Mouse (Mus musculus) intestine, postnatal 0 days (tissue): Measurements from ENCODE around the gene Endog. TPM values are rescaled to one million over a fixed set of nuclear protein-coding genes. Genes with fewer than 3 reads are reported as not detected.

Experiments
- ATAC-seq: fragments of 200-750 bp; cut with Nextera tagmentation; 2 replicates; pipeline ENCODE4 v1.8.0; 2017; ENCODE audit warnings: mild to moderate bottlenecking, moderate TSS enrichment, moderate library complexity
- H3K27ac ChIP-seq: fragments of 300-500 bp; sonication (generic); 2 replicates; pipeline ENCODE4 v1.5.1; 2014; ENCODE audit warnings: mild to moderate bottlenecking, low read depth, low read length, moderate library complexity
- H3K27me3 ChIP-seq: fragments of 300-500 bp; sonication (generic); replicated peaks from 2 replicates; pipeline ENCODE4 v1.6.1; 2014; ENCODE audit warnings: low read length, mixed read lengths; ENCODE audit not compliant: control insufficient read depth, insufficient read depth
- H3K36me3 ChIP-seq: fragments of 300-500 bp; sonication (generic); 2 replicates; pipeline ENCODE4 v1.6.1; 2014; ENCODE audit warnings: mild to moderate bottlenecking, moderate library complexity; ENCODE audit not compliant: control insufficient read depth, insufficient read depth
- H3K4me1 ChIP-seq: fragments of 300-500 bp; sonication (generic); replicated peaks from 2 replicates; pipeline ENCODE4 v1.6.1; 2014; ENCODE audit warnings: antibody characterized with exemption, low read length, mixed read lengths; ENCODE audit not compliant: control insufficient read depth, insufficient read depth
- H3K4me2 ChIP-seq: fragments of 300-500 bp; sonication (generic); replicated peaks from 2 replicates; pipeline ENCODE4 v1.6.1; 2014; ENCODE audit warnings: low read depth, mild to moderate bottlenecking, moderate library complexity
- H3K4me3 ChIP-seq: fragments of 300-500 bp; sonication (generic); 2 replicates; pipeline ENCODE4 v1.5.1; 2014; ENCODE audit warnings: low read depth, low read length
- H3K9ac ChIP-seq: fragments of 300-500 bp; sonication (generic); 2 replicates; pipeline ENCODE4 v1.6.1; 2014; ENCODE audit warnings: mild to moderate bottlenecking, low read depth, low read length
- H3K9me3 ChIP-seq: fragments of 300-500 bp; sonication (generic); 2 replicates; pipeline ENCODE4 v1.6.1; 2016; ENCODE audit warnings: mixed run types; ENCODE audit not compliant: control insufficient read depth
- CTCF ChIP-seq: sonication (generic); IDR thresholded peaks from 2 replicates; pipeline ENCODE4 v1.5.1; 2016; ENCODE audit warnings: low read depth, mild to moderate bottlenecking, control low read depth, antibody characterized with exemption, moderate library complexity
- WGBS: fragments of 180-500 bp; shearing (Covaris S2); extraction: QIAGEN DNeasy Blood & Tissue Kit; methylation state at CpG from one replicate; pipeline ENCODE4 v1.1.7; 2014; 5-methylcytosine and 5-hydroxymethylcytosine counted together
- polyA plus RNA-seq: library from polyadenylated mRNA; unstranded; fragments of >200 nt; fragmentation: Nextera tagmentation; extraction: Ambion mirVana; gene quantifications from 2 replicates; pipeline ENCODE4 v1.2.1, GENCODE M21; 2015

Endog gene
- polyA plus RNA-seq, 1 experiment from 2014 or later, result 56.3 TPM

DNA sequence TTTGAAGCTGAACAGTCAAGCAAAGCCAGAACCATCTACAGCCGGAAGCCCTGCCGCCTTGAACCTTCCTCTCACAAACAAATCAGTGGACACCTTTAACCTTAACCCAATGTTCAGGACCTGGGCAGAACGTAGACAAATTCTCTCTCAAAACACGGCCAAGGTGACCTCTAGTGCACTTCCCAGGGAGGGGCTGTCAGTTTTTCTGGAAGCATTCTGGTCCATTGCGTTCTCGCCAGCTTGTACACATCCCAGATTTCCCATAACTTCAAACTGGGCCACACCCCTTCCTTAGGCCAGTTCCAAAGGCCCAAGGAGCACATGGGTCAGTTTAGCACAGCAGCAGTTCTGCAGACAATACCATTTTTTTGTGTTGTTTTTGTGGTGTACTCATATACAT is 44.2 kb downstream of the Endog start:
- no peak for TF ChIP-seq CTCF
- WGBS, result 72% methylated on average over 6 of the region's 6 CpGs
- no peaks in the 10 kb centered on the region for H3K27me3 ChIP-seq
- H3K27ac ChIP-seq, result no peak overlapping the region
- no peaks in the 10 kb centered on the region for H3K36me3 ChIP-seq
- no peak overlapping the region for H3K4me2 ChIP-seq
- no peaks in the 10 kb centered on the region for H3K4me1 ChIP-seq
- no peak overlapping the region for H3K4me3 ChIP-seq
- no peak overlapping the region for H3K9ac ChIP-seq
- no peak for ATAC-seq
- H3K9me3 ChIP-seq, result no peaks in the 10 kb centered on the region

DNA sequence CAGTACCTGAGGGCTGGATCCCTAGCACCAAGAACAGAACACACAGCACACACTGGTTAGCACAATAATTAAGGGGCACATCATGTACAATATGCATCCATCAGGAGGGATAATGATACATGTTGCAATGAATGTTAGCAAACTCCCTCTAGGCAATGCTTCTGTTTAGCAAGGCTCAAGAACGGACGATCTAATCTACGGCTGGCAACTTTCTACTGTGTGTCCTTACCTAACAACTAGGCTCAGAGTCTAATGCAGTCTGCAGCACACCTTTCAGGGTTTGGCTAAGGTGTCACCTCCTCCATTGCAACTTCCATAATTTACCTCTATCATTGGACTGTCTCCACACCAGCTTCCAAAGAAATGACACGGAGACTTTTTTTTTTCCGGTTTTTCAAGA is 45.0 kb downstream of the Endog start:
- TF ChIP-seq CTCF, result no peak
- H3K4me3 ChIP-seq, result no peak overlapping the region
- H3K9me3 ChIP-seq, result no peaks in the 10 kb centered on the region
- no peak for ATAC-seq
- H3K4me2 ChIP-seq, result no peak overlapping the region
- 91% methylated on average over 5 of the region's 5 CpGs for WGBS
- H3K9ac ChIP-seq, result no peak overlapping the region
- no peaks in the 10 kb centered on the region for H3K27me3 ChIP-seq
- H3K36me3 ChIP-seq, result no peaks in the 10 kb centered on the region
- H3K27ac ChIP-seq, result no peak overlapping the region
- no peaks in the 10 kb centered on the region for H3K4me1 ChIP-seq

Other genes starting within 250 kb of the Endog start
- gene Gle1, start 236.1 kb upstream of the Endog start, polyA plus RNA-seq, result 14.3 and 14.5 TPM in 2 replicates
- gene Sptan1, start 205.9 kb upstream of the Endog start, polyA plus RNA-seq, result 58.6 and 60.9 TPM in 2 replicates
- gene Wdr34, start 122.6 kb upstream of the Endog start, polyA plus RNA-seq, result 4.9 and 5.9 TPM in 2 replicates
- 174 and 180 TPM in 2 replicates for gene Set, start 114.1 kb upstream of the Endog start, polyA plus RNA-seq
- gene Pkn3, start 93.8 kb upstream of the Endog start, polyA plus RNA-seq, result 2.8 and 3.4 TPM in 2 replicates
- 90.9 and 91.3 TPM in 2 replicates for gene Zdhhc12, start 77.8 kb upstream of the Endog start, polyA plus RNA-seq
- 2.6 and 2.8 TPM in 2 replicates for gene Zer1, start 46.9 kb upstream of the Endog start, polyA plus RNA-seq
- gene Tbc1d13, start 37.7 kb upstream of the Endog start, polyA plus RNA-seq, result 5.3 and 8.5 TPM in 2 replicates
- 17.3 and 18.7 TPM in 2 replicates for gene Spout1, start 7.0 kb downstream of the Endog start, polyA plus RNA-seq
- gene Kyat1, start 34.4 kb downstream of the Endog start, polyA plus RNA-seq, result 17.3 and 20.5 TPM in 2 replicates
- 40.4 and 40.5 TPM in 2 replicates for gene Lrrc8a, start 66.2 kb downstream of the Endog start, polyA plus RNA-seq
- 0.03 and 0.04 TPM in 2 replicates for gene Gm28035, start 69.1 kb downstream of the Endog start, polyA plus RNA-seq
- 3.1 and 3.7 TPM in 2 replicates for gene Phyhd1, start 94.7 kb downstream of the Endog start, polyA plus RNA-seq
- not detected in 2 replicates for gene Gm28038, start 109.5 kb downstream of the Endog start, polyA plus RNA-seq
- 23.7 and 24.7 TPM in 2 replicates for gene Dolk, start 114.8 kb downstream of the Endog start, polyA plus RNA-seq
- 7.1 and 9.1 TPM in 2 replicates for gene Nup188, start 114.9 kb downstream of the Endog start, polyA plus RNA-seq
- gene Sh3glb2, start 187.8 kb downstream of the Endog start, polyA plus RNA-seq, result 38.1 TPM in 2 replicates
- gene Miga2, start 192.7 kb downstream of the Endog start, polyA plus RNA-seq, result 12.6 TPM in 2 replicates
- gene Dolpp1, start 220.8 kb downstream of the Endog start, polyA plus RNA-seq, result 39.5 and 41.5 TPM in 2 replicates
- gene Crat, start 244.3 kb downstream of the Endog start, polyA plus RNA-seq, result 46.1 and 46.4 TPM in 2 replicates
- gene Ptpa, start 244.5 kb downstream of the Endog start, polyA plus RNA-seq, result 70.9 and 71.4 TPM in 2 replicates